Mouse (Mus musculus) forebrain, embryonic 16.5 days (tissue): ENCODE results near the gene Gm29554. TPM values are rescaled to one million over a fixed set of nuclear protein-coding genes. Genes with fewer than 3 reads are reported as not detected.
"Not testable (repeated sequence)": the region's sequence is repeated elsewhere in the genome, so short reads cannot be mapped to it uniquely, and the experiment has no call there.

Experiments
- ATAC-seq: fragments of 200-750 bp; cut with Nextera tagmentation; 2 replicates; pipeline ENCODE4 v1.8.0; 2017; ENCODE audit warnings: mild to moderate bottlenecking, moderate library complexity
- H3K27ac ChIP-seq: fragments of 300-500 bp; sonication (generic); 2 replicates; pipeline ENCODE4 v1.5.1; 2014; ENCODE audit warnings: low read length, control low read depth
- H3K27me3 ChIP-seq: fragments of 300-500 bp; sonication (generic); replicated peaks from 2 replicates; pipeline ENCODE4 v1.6.1; 2014; ENCODE audit warnings: low read length; ENCODE audit not compliant: control insufficient read depth, insufficient read depth
- H3K36me3 ChIP-seq: fragments of 300-500 bp; sonication (generic); 2 replicates; pipeline ENCODE4 v1.6.1; 2014; ENCODE audit not compliant: control insufficient read depth, insufficient read depth
- H3K4me1 ChIP-seq: fragments of 300-500 bp; sonication (generic); replicated peaks from 2 replicates; pipeline ENCODE4 v1.6.1; 2014; ENCODE audit warnings: low read length; ENCODE audit not compliant: control insufficient read depth, insufficient read depth
- H3K4me2 ChIP-seq: fragments of 300-500 bp; sonication (generic); 2 replicates; pipeline ENCODE4 v1.6.1; 2014; ENCODE audit warnings: mild to moderate bottlenecking, low read length, control low read depth
- H3K4me3 ChIP-seq: fragments of 300-500 bp; sonication (generic); replicated peaks from 2 replicates; pipeline ENCODE4 v1.5.1; 2014; ENCODE audit warnings: mild to moderate bottlenecking, low read length, control low read depth
- H3K9ac ChIP-seq: fragments of 300-500 bp; sonication (generic); replicated peaks from 2 replicates; pipeline ENCODE4 v1.6.1; 2014; ENCODE audit warnings: low read depth, low read length, control low read depth
- H3K9me3 ChIP-seq: fragments of 300-500 bp; sonication (generic); 2 replicates; pipeline ENCODE4 v1.6.1; 2016; ENCODE audit warnings: low read length; ENCODE audit not compliant: control insufficient read depth
- WGBS: fragments of 180-500 bp; shearing (Covaris S2); extraction: QIAGEN DNeasy Blood & Tissue Kit; methylation state at CpG from one replicate; pipeline ENCODE4 v1.1.7; 2014; 5-methylcytosine and 5-hydroxymethylcytosine counted together
- polyA plus RNA-seq: library from polyadenylated mRNA; unstranded; fragments of >200 nt; fragmentation: Nextera tagmentation; extraction: Ambion mirVana; gene quantifications from 2 replicates; pipeline ENCODE4 v1.2.1, GENCODE M21; 2015

The Gm29554 gene
- not detected in 2 replicates for polyA plus RNA-seq

GRCm38 (mm10) chrY:12273632-12274031 is at the start of gene Gm29554:
Gm29554 (plus strand) TSS chrY:12273932.
- H3K9ac ChIP-seq, H3K27me3 ChIP-seq, H3K4me2 ChIP-seq, H3K36me3 ChIP-seq, H3K9me3 ChIP-seq, ATAC-seq, H3K27ac ChIP-seq, H3K4me3 ChIP-seq, H3K4me1 ChIP-seq: not testable (repeated sequence)
- no CpG with 5 or more reads among the region's 6 CpGs for WGBS

Other genes starting within 250 kb of the Gm29554 start
- not detected in 2 replicates for gene Gm20812, start 108.0 kb downstream of the Gm29554 start, polyA plus RNA-seq